Mouse (Mus musculus) liver, embryonic 15.5 days (tissue): ENCODE data around the gene Hand2. TPM values are rescaled to one million over a fixed set of nuclear protein-coding genes. Genes with fewer than 3 reads are reported as not detected.

ENCODE experiments used
- ATAC-seq: fragments of 200-750 bp; cut with Nextera tagmentation; 2 replicates; pipeline ENCODE4 v1.8.0; 2017; ENCODE audit warnings: moderate number of reproducible peaks, mild to moderate bottlenecking, moderate library complexity; ENCODE audit not compliant: insufficient read depth
- H3K27ac ChIP-seq: fragments of 300-500 bp; sonication (generic); replicated peaks from 2 replicates; pipeline ENCODE4 v1.5.1; 2015; ENCODE audit warnings: mild to moderate bottlenecking, inconsistent platforms
- H3K27me3 ChIP-seq: fragments of 300-500 bp; sonication (generic); 2 replicates; pipeline ENCODE4 v1.6.1; 2015; ENCODE audit warnings: mild to moderate bottlenecking, inconsistent platforms
- H3K36me3 ChIP-seq: fragments of 300-500 bp; sonication (generic); replicated peaks from 2 replicates; pipeline ENCODE4 v1.6.1; 2015; ENCODE audit warnings: moderate library complexity, mild to moderate bottlenecking, inconsistent platforms
- H3K4me1 ChIP-seq: fragments of 300-500 bp; sonication (generic); replicated peaks from 2 replicates; pipeline ENCODE4 v1.6.1; 2015; ENCODE audit warnings: inconsistent platforms
- H3K4me2 ChIP-seq: fragments of 300-500 bp; sonication (generic); 2 replicates; pipeline ENCODE4 v1.6.1; 2015; ENCODE audit warnings: moderate library complexity, mild to moderate bottlenecking, inconsistent platforms
- H3K4me3 ChIP-seq: fragments of 300-500 bp; sonication (generic); replicated peaks from 2 replicates; pipeline ENCODE4 v1.5.1; 2015; ENCODE audit warnings: mild to moderate bottlenecking, inconsistent platforms
- H3K9ac ChIP-seq: fragments of 300-500 bp; sonication (generic); 2 replicates; pipeline ENCODE4 v1.6.1; 2015; ENCODE audit warnings: moderate library complexity, mild to moderate bottlenecking, inconsistent platforms
- H3K9me3 ChIP-seq: fragments of 300-500 bp; sonication (generic); replicated peaks from 2 replicates; pipeline ENCODE4 v1.6.1; 2016; ENCODE audit warnings: inconsistent platforms
- WGBS: fragments of 180-500 bp; shearing (Covaris S2); methylation state at CpG from one replicate; pipeline ENCODE4 v1.1.7; 2015; ENCODE audit warnings: mixed read lengths; ENCODE audit not compliant: insufficient replicate concordance; 5-methylcytosine and 5-hydroxymethylcytosine counted together
- polyA plus RNA-seq: library from polyadenylated mRNA; unstranded; fragments of >200 nt; fragmentation: Nextera tagmentation; extraction: Ambion mirVana; gene quantifications from 2 replicates; pipeline ENCODE4 v1.2.1, GENCODE M21; 2015

Hand2 gene
- polyA plus RNA-seq, 1 experiment from 2014 or later, result 0.39 TPM

GRCm38 (mm10) chr8:57333795-57334551 is 13.2 kb downstream of the Hand2 start:
- no peaks in the 10 kb centered on the region for H3K36me3 ChIP-seq
- H3K27me3 ChIP-seq, result peaks cover 98% of the 10 kb centered on the region
- no peaks in the 10 kb centered on the region for H3K4me1 ChIP-seq
- no peak overlapping the region for H3K9ac ChIP-seq
- H3K4me2 ChIP-seq, result no peak overlapping the region
- under 1% methylated on average over 41 of the region's 41 CpGs for WGBS
- no peak for ATAC-seq
- H3K27ac ChIP-seq, result no peak overlapping the region
- H3K9me3 ChIP-seq, result no peaks in the 10 kb centered on the region
- no peak overlapping the region for H3K4me3 ChIP-seq

DNA sequence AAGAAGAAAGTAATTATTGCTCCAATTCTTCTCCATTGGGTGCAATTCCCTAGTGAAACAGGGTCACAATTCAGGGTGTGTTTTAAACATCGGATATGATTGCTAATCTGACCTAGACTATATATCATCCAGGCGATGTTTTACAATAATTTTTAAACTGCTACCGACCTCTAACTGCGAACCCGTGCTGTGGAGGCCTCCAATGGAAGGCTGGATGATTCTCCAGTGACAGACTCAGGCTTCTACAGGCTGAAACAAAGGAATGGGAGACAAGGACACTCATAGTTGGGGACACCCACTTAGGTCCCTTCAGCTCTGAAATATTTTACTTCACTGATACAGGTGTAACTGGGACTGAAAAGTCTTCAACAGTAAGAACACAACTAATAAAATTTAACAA is 13.9 kb downstream of the Hand2 start:
- peaks cover 98% of the 10 kb centered on the region for H3K27me3 ChIP-seq
- H3K36me3 ChIP-seq, result no peaks in the 10 kb centered on the region
- no peak overlapping the region for H3K9ac ChIP-seq
- H3K27ac ChIP-seq, result no peak overlapping the region
- H3K9me3 ChIP-seq, result no peaks in the 10 kb centered on the region
- H3K4me2 ChIP-seq, result no peak overlapping the region
- H3K4me3 ChIP-seq, result no peak overlapping the region
- ATAC-seq, result no peak
- 2% methylated on average over 5 of the region's 5 CpGs for WGBS
- H3K4me1 ChIP-seq, result no peaks in the 10 kb centered on the region

- H3K27ac ChIP-seq, result no peak overlapping the region
- 42% methylated on average over 4 of the region's 4 CpGs for WGBS
- H3K9me3 ChIP-seq, result no peaks in the 10 kb centered on the region
- no peaks in the 10 kb centered on the region for H3K4me1 ChIP-seq
- ATAC-seq, result no peak
- H3K9ac ChIP-seq, result no peak overlapping the region
- no peak overlapping the region for H3K4me2 ChIP-seq
- H3K27me3 ChIP-seq, result peaks cover 98% of the 10 kb centered on the region
- no peaks in the 10 kb centered on the region for H3K36me3 ChIP-seq
- H3K4me3 ChIP-seq, result no peak overlapping the region
These were observed 16.7 kb downstream of the Hand2 start for GRCm38 (mm10) chr8:57337271-57338030.

DNA sequence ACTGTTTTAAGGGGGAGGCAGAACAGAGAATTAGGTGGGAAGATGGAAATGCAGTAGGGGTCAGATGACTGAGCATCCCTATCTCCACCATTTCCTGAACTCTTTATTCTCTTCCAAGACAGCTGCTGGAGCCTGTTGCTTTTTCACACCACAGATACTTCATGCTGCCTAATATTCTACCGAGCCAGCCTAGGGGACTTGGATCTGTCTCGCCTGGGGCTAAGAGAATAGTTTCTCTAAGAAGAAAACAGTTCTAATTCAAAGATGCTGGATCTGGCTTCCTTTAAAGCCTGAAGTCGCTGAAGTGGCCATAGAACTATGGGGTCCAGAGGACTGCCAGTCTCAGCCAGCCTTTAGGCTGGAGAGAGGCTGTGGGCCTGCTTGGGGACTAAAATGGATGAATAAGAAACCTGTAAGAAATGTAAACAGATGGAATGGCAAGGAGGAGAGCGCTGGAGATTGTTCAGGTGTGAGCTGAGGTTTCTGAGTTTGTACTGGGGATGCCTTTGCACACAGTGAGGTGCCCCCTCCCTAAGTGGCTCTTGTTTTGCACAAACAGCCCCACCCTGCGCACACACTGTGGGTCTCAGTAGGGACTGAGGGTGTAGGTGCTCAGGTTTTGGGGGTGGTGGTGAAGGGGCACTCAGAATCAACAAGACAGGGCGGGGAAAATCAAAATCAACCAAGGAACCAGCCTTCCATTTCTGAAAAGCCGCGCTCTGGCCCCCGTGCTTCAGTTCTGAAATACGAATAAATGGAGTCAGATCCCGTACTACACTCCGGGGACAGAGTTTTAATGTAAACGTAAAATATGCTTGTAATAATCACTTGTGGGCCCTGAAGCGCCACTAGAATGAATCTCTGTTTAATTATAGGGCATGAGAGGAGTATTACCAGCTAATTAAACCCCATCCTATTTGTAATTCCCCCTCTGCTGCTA is 19.2 kb downstream of the Hand2 start:
- Histone ChIP-seq H3K4me1 (no peaks in the 10 kb centered on the region), H3K9ac (no peak overlapping the region), H3K27ac (no peak overlapping the region), H3K4me2 (no peak overlapping the region), H3K27me3 (peaks cover 98% of the 10 kb centered on the region), H3K36me3 (no peaks in the 10 kb centered on the region), H3K4me3 (no peak overlapping the region), H3K9me3 (no peaks in the 10 kb centered on the region)
- ATAC-seq, result no peak
- 24% methylated on average over 14 of the region's 14 CpGs for WGBS

DNA sequence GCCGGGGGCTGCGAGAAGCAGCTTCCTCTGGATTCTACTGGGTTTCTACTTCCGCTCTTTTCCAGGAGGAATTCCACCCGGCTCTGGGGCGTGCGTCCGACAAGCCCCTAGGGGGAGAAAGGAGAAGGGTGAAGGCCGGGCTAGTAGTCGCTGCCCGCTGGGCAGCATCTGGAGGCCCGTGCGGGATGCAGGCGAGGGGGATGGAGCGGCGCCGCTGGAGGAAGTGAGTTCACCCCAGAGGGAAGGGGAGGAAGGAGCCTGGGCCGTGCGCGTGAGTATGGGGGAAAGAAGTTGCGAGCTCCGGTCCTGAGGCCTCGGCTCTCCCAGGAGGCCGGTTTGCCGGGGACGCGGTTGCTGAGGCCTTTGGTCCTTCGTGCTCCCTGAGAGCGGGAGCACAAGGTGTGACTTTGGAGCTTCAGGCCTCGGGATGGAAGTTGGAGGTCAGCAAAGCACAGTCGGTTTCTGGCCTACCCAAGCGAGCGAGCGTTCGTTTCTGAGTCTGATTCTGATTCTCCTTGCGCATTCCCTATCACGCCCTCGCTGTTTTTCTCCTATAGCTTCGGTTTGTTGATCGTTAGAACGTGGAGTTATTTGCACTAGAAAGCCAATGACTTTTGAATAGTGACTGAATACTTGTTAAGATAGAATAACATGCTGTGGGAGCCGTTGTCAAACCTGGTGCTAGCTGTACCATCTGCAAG is 20.2 kb downstream of the Hand2 start:
- Histone ChIP-seq H3K9me3 (no peaks in the 10 kb centered on the region), H3K9ac (no peak overlapping the region), H3K4me2 (no peak overlapping the region), H3K36me3 (no peaks in the 10 kb centered on the region), H3K27me3 (peaks cover 98% of the 10 kb centered on the region), H3K27ac (no peak overlapping the region), H3K4me3 (no peak overlapping the region), H3K4me1 (no peaks in the 10 kb centered on the region)
- 4% methylated on average over 41 of the region's 41 CpGs for WGBS
- no peak for ATAC-seq

- H3K9ac ChIP-seq, result no peak overlapping the region
- 6% methylated on average over 6 of the region's 6 CpGs for WGBS
- peaks cover 98% of the 10 kb centered on the region for H3K27me3 ChIP-seq
- H3K4me3 ChIP-seq, result no peak overlapping the region
- no peak overlapping the region for H3K27ac ChIP-seq
- no peak for ATAC-seq
- no peak overlapping the region for H3K4me2 ChIP-seq
- H3K4me1 ChIP-seq, result no peaks in the 10 kb centered on the region
- H3K9me3 ChIP-seq, result no peaks in the 10 kb centered on the region
- no peaks in the 10 kb centered on the region for H3K36me3 ChIP-seq
These were observed 20.7 kb downstream of the Hand2 start for GRCm38 (mm10) chr8:57341541-57341840.

DNA sequence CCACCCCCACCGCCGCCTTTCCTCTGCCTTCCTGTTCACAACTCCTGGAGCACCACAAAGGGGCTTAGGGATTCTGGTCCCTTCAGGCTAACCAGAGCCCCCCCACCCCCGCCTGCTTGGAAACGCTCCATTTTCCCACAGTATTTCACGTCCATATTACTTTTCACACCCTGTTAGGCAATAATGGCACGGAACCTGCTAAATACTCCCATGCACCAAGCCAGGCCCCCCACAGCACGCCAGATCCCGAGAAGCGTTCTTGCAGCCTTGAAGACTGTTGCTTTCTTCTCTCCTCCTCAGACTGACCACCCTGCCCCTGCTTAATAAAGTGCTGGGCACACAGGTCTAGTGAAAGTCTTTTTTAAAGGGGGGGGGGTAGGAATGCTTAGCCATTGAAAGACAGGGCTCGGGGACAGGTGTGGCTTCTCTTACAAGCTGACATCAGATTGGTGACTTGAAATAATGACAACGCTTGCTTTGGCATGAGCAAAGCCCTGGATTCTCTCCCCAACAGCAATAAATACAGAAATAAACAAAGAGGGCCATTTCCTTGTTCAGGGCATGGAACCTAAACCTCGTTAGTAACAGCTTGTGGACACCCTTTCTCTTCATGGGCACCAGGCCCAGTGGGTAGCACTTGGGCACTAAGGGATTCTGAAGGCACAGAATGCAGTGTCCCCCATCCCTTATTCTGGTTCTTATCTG is 21.8 kb downstream of the Hand2 start:
- Histone ChIP-seq H3K4me2 (no peak overlapping the region), H3K27ac (no peak overlapping the region), H3K4me1 (no peaks in the 10 kb centered on the region), H3K27me3 (peaks cover 98% of the 10 kb centered on the region), H3K9me3 (no peaks in the 10 kb centered on the region), H3K36me3 (no peaks in the 10 kb centered on the region), H3K9ac (no peak overlapping the region), H3K4me3 (no peak overlapping the region)
- no peak for ATAC-seq
- WGBS, result 19% methylated on average over 12 of the region's 12 CpGs

- no peak for ATAC-seq
- Histone ChIP-seq H3K36me3 (no peaks in the 10 kb centered on the region), H3K4me3 (no peak overlapping the region), H3K4me1 (no peaks in the 10 kb centered on the region), H3K27ac (no peak overlapping the region), H3K27me3 (peaks cover 100% of the 10 kb centered on the region), H3K9ac (no peak overlapping the region), H3K4me2 (no peak overlapping the region), H3K9me3 (no peaks in the 10 kb centered on the region)
- WGBS, result 17% methylated on average over 6 of the region's 6 CpGs
These were observed 23.0 kb downstream of the Hand2 start for GRCm38 (mm10) chr8:57343731-57344315.

GRCm38 (mm10) chr8:57344956-57345870 is 24.4 kb downstream of the Hand2 start:
- H3K4me2 ChIP-seq, result no peak overlapping the region
- no peaks in the 10 kb centered on the region for H3K36me3 ChIP-seq
- H3K9ac ChIP-seq, result no peak overlapping the region
- 8% methylated on average over 23 of the region's 23 CpGs for WGBS
- H3K27ac ChIP-seq, result no peak overlapping the region
- no peaks in the 10 kb centered on the region for H3K4me1 ChIP-seq
- ATAC-seq, result no peak
- H3K27me3 ChIP-seq, result peaks cover 99% of the 10 kb centered on the region
- H3K9me3 ChIP-seq, result no peaks in the 10 kb centered on the region
- H3K4me3 ChIP-seq, result no peak overlapping the region
